Mouse (Mus musculus) embryo, embryonic 11 days (tissue): ENCODE measurements around the gene Glce.
A peak's percentile ranks its signal among the peaks of the same experiment; 100 is the strongest.

ENCODE experiments used
- DNase-seq: peaks from one replicate; pipeline ENCODE4 v3.0.0-alpha.2; 2015

Gene Glce

DNA sequence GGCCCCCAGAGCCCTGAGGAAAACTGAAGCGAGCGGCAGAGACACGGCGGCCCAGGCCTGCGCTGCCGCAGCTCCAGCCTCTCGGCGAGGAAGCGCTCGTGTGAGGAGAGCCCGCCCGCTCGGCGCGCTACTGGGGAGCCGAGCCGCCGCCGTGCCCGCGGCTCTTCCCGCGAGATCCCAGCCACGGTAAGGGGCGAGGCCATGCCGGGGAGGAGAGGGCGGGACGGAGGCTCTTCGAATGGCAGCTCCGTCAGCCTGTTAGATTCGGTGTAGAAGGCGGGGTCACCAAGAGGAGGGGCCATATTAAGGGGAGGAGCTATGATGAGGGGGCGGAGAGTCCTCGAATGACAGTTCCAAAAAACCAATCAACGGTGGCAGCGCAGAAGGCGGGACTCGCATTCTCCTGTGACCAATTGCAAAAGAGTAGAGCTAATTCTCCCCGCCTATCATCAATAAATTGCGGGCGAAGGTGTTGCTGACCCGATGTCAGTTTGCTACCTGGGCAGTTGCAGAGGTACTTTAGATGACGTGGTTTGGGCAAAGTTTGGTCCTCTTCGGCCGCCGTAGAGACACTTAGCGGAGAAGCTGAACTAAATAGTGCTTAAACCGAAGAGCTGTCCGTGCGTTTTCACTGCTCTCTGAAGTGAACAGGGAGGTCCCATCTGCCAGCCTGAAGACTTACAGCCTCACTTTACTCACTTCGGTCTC lies at the start of gene Glce:
Glce (minus strand) TSS at position 148 of the 708 bp plus-strand sequence.
- peak; percentile 97 for DNase-seq

DNA sequence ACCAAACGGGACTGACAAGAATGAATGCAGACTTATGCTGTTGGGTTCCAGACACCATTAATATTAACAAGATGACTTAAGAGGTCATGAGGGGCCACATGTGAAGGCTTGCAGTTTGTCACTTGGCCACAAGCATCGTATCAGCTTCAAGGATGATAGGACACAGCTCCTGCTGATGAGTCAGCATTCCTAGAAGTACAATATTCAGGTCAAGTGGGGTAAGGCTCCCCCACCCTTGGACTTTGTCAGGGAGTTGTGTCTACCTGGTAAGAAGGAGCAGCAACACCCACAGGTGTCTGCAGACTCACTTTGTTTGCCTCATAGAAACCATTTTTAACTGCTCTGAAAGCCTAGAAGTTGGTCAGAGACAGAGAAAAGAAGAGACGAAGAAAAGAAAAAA lies 49.8 kb upstream of the Glce start:
- no peak for DNase-seq

DNA sequence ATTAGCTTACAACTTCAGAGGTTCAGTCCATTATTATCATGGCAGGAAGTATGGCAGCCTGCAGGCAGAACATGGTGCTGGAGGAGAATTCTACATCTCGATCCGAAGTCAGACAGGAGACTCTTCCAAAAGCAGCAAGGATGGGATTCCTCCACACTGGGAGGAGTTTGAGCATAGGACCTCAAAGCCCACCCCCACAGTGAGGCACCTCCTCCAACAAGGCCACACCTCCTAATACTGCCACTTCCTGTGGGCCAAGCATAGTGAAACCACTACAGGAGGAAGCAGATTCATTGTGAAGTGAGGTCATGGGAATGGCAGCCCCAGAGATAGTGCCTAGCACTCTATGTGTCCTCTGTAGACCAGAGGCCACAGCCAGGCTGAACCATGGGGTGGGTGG lies 48.5 kb upstream of the Glce start:
- DNase-seq = no peak

DNA sequence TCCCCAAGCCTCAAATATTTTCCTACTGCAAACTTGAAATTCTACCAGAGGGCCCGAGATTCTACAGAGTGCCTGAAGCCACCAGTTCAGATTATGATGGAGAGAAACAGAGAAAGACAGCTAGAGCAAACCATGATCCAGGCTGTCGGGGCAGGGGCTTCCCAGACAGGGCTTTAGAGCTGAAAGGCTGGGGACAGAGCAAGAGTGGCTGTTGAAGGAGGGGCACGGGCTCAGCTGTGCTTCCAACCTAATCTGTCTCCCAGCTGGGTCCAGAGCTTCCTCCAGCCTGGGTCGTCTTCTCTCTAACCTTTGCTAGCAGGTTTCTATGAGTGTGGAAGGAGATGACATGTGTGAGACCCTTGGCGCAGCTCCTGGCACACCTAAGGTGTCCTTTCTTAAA lies 44.2 kb upstream of the Glce start:
- DNase-seq = no peak

DNA sequence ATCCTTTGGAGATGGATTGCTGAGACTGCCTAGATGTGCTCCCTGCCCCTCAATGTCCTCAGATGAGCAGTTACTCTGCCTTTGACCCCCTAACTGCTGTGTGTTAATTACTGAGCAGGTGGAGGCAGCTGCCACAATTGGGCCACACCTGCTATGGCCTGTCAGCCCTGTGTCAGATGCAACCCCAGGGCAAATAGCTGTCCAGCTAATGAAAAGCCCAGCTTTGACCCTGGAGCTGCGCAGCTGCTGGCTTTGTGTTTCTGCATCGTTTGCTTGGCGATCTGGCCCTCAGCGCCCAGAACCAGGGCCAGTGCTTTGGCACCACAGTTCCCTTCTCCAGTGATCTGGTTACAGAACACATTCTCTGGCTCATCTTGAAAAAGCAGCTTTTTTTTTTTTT lies 43.7 kb upstream of the Glce start:
- peak; percentile 57 for DNase-seq

DNA sequence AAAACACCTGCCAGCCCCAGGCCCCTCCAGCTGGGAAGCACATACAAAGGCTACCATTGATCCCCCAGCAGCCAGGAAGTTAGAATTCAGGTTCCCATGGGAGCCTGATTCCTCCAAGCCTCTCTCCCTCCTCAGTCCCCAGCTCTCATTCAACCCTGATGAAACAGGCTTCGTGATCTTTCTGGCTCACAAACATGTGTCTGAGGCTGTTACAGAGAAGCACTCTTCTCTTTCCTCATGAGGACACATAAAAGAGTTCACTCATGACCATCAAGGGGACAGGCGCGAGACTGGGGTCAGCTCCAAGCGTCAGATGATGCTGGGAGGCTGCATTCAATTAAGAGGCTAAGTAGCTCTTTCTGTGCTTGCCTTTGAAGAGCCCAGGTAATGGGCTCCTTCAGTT lies 40.4 kb upstream of the Glce start:
- DNase-seq = peak; percentile 77

DNA sequence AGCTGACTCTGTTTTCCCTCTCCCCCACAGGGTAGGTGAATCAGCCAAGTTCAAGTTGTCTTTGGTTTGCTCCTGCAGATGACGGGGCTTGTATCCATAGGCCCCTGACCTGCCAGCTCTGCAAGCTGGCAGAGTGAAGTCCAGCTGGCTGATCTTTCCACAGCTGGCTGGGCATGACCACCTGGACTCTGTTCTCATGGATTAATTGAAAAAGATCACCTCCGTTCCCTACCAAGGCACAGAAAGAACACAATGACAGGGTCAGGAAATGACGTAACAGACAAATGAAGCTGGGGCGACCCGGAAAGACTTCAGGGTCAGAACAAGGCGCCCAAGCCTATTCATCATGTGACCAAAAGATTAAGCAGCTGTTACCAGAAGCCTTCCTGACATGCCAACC lies 38.3 kb upstream of the Glce start:
- no peak for DNase-seq

DNA sequence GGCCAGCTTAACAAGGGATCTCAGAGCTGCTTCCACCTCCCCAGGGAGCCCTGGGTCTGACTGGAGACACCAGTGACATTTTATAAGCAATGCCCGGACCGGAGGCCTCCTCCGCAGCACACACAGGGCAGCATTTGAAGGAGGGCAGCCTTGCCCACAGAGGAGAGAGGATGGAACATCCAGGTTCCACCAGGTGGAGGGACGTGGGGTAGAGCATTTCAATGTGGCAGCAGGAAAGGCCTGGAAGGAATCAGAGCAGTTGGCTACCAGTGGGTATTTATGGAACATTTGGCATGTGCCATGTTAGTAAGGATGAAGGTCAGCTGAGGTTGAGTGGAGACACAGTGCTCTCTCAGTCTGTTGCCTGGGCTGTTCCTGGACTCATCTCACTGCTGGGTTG lies 36.3 kb upstream of the Glce start:
- DNase-seq = no peak

DNA sequence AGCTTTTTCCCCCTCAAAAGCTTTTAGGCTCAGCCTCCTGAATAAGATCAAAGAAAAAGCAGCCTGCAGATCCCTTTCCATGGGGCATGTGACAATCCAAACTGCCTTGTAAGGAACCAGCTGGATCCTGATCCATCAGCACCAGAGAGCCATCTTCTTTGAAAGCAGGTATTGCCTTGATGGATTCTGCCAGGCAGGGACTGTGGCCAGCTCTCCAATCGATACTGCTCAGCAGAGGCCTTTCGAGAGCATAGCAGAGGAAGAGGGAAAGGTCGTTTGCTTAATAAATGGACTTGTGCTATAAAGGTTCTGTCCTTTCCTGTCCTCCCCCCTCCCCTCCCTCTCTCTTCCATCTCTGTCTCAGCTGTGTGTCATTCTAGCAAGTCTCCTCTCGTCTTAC lies 33.4 kb upstream of the Glce start:
- DNase-seq = no peak

DNA sequence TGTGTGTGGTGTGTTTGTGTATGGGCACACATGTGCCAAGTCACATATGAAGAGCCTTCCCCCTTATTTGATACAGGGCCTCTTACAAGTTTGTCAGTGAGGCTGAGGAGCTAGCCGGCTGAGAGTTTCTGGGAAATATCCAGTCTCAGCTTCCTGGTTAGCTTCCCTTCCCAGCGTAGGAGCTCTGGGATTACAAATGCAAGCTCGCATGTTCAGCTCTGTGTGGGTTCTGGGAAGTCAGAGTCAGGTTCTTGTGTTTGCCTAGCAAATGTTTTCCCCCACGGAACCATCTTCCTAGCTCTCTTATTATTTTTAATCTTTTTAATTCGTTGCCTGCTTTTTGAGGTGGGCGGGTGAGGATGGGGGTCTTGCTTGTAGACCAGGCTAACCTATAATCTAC lies 32.9 kb upstream of the Glce start:
- no peak for DNase-seq

DNA sequence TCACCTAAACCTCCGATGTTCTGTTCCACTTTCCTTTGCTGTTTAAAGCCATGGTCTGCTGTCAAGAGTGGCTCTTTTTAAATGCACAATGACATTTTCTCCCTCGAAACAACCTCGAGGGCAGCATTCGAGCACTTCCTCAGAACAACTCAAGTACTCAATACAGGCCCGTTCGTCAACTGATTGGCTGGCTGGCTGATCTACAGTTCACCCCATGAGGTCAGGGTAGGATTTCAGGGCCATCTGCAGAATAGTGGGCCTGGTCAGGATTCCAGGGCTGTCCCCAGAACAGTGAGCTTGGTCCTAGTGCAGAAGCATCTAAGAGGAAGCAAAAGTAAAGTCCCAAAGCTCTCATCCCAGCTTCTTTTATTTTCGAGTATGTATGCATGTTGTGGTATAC lies 32.5 kb upstream of the Glce start:
- DNase-seq = no peak

DNA sequence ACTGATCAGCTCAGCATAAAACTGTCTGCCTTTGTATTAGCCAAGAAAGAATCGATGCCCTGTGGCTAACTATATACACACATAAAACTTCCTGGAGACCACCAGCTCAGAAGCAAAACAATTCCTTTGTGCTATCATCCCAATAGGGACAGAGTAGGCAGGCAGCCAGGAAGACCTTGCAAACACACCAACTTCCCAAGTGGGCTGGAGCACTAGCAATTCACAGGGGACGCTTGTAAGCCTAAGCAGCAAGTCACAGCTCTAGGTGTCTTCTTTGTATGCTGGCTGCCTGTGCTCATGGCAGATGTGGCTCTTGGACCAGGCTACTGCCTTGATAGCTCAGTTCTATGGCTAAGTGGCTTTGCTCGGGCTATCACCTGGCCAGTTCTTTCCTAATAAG lies 32.1 kb upstream of the Glce start:
- no peak for DNase-seq

DNA sequence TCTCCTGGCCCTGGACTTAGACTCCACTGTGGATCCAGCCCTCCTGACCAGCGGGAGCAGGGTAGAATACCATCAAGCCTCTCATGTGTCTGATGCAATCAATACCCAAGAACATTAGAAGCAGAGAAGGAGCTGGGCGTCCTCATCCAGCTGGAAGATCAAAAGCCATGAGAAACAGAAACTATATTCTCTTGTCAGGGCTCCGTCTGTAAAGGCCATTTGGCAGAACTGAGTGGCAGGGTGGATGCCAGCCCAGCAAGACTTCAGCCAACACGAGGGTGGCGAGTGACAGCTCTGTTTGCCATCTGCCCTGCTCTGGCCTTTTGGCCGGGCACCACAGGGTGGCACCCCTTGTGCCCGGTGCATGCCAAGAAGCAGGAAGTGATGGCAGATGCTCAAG lies 30.8 kb upstream of the Glce start:
- no peak for DNase-seq

DNA sequence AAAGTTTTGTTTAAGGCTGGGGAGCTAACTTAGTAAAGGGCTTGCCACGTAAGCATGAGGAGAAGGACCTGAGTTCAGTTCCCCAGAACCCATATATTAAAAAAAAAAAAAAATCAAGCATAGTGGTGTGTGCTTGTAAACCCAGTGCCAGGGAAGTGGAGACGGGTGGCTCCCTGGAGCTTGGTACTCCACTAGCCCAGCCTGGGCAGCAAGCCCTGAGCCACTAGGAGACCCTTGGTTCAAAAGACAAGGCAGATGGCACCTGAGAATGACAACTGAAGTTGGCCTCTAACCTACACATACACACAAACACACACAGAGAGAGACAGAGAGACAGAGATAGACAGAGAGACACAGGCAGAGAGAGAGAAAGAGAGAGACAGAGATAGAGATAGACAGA lies 30.1 kb upstream of the Glce start:
- DNase-seq = no peak

DNA sequence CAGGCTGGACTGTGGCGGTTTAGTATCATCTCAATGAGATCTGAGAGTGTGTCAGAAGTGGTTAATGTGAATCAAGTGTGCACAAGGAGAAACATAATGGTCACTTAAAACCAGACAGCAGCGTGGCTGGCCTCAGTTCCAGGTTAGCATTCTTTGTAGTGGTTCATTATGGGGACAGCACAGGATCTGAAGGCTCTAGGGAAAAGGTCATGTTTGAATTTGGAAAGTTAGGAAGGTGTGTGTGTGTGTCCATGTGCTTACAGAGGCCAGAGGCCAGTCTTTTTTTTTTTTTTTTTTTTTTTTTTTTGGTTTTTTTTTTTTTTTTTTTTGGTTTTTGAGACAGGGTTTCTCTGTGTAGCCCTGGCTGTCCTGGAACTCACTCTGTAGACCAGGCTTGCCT lies 22.7 kb upstream of the Glce start:
- no peak for DNase-seq

DNA sequence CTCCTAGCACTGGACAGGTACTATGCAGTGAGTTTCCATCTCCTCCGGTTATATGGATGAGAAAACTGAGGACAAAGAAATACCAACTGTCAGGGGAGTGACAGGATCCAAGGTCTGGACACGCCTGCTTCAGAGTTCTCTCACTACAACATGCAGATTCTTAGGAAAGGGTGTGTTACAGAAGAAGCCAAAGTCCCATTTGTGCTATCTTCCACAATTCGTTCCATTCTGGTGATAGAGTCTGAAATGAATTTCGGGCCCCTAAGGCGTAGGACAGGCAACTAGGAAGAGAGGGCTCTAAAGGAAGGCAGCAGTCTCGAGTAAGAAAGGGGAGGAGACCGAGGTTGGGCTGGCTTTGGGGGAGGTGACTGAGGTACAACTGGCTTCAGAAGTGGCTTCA lies 21.0 kb upstream of the Glce start:
- no peak for DNase-seq

DNA sequence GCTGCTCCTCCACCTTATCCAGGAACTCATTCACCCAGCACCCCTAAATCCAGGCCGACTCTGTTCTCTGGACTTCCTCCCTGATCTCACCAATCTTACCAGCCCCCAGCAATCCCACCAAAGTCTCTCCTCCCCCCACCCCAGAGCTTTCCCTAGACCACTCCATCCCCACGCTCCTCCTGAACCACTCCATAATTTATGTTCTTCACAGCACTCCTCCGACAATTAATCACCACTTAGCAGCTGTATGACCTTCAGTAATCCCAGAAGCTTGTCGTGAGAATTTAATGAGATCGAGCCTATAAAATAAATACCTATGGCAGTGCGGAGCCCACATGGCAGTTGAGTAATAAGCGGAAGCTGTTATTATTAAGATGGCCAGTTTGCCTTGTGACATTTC lies 16.6 kb upstream of the Glce start:
- DNase-seq = no peak

DNA sequence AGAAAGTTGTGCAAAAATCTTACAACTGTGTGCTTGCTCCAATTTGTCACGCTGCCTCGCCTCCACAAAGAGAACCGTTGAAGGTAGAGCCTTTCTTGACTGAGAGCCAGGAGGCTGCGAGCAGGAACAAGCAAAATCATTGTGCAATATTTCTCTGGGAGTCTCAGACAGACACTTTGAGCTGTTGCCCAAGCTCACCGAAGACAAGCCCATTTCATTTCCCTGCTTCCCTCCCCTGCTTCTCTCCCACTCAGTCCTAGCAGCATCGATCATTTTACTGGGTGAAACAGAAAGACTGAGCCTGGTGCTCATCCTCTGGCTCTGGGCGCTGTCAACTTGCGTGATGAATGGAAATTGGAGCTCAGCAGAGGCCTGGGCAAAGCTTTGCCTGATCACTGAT lies 14.8 kb upstream of the Glce start:
- peak; percentile 26 for DNase-seq

DNA sequence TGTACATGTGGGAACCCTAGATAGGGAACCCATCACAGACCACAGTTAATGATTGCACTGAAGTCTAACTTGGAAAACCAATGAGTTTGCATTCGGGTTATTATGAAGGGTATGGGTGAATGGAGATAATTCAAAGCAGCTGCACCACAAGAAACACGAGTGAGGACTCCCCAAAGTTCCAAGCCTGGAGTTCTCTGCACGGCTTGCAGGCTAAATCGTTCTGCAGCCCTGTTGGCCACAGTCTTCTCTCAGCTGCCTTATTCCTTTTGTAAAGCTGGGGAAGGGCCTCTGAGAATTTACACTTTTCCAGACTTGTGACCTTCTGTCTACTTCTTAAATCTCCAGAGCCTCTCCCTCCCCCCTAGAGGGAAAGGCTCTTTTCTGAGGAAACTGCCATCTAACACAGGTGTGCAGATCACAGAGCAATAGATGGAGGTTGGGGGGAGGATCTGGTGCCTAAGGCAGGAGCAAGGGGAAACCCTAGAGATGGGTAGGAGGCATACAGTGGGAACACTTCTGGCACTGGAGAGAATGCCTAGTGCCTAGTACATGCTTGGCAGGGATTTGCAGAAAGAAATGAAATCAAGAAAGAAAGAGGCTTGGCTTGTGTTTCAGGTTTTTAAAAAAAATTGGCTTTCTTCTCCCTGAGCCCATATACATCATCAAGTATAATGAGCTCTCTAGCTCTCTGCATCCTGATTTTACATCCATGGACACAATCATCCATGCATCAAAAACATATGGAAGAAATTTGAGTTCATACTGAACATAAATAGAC lies 9.7 kb upstream of the Glce start:
- no peak for DNase-seq

DNA sequence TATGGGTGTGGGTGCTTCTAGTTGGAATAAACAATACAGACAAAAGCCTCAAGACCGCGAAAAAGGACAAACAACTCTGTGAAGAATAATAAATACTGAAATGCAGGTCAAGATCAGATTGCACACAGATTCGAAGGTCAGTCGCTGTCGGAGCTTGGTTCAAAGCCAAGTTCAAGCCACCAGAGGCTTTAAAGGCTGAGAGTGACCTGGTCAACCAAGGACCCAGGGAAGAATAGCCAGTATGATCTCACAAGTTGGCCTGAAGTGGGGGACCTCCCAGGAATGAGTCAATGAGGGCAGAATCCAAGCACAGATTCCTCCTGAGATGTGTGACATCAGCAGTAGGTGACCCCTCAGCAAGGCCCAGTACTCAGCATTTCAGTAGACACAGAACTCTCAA lies 8.3 kb upstream of the Glce start:
- no peak for DNase-seq

DNA sequence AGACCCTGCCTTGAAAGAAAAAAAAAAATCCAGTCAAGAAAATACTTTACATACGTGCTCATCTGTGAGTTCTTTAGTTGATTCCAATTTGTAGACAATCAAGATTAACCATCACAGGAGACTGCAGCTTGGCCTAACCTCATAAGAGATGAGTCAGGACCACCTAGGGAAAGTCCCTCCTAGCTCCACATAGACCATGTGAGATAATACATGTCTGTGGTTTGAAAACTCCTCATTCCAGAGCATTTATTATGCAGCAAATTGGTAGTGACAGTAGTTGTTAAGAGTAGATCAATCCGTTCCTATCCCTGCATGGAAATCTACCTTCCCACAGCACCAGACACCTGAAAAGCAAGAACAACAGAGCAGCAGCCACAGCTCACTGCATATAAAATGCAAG lies 5.6 kb upstream of the Glce start:
- no peak for DNase-seq

DNA sequence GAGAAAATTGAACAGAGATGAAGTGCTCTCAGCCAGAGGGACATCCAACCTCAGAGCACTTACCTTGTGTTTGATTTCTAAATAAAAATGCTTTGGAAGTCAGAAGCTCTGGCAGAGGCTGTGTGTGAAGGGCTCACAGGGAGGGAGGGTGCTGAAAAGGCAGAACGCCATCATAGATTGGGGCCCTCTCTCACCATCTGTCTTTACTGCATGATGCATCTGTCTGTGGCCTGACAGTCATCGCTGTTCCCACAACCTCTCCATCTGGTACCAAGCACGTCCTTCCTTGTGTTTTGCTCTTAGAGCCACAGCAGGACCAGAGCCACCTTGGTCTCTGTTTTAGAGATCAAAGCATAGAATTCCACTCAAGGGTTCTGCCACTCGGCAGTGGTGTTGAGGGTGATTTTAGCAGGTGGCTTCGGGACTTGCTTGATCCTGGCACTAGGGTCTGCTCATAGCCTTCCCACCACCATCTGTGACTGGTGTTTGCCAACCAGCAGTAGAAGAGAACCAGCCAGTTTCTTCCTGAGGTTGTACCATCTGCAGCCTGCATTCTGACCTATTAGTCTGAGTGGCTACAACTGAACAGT lies 3.6 kb upstream of the Glce start:
- DNase-seq = no peak

DNA sequence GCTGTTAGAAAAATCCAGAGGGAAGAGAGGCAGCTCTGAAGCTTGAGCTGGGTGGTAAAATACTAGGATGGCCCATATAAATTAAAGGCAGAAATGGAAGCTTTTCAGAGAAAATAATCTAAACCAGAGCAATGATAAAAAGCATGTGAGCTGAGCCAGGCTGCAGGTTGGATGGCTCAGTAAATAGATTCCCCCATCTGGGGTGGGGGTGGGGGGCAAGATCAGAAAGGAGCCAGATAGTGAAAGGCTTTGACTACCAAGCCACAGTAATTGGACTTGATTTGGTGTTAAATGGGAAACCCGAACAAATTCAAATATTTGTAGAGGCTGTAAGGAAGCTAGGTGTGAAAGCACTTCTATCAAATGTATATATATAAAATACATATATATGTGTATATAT lies 1.8 kb upstream of the Glce start:
- DNase-seq = no peak

DNA sequence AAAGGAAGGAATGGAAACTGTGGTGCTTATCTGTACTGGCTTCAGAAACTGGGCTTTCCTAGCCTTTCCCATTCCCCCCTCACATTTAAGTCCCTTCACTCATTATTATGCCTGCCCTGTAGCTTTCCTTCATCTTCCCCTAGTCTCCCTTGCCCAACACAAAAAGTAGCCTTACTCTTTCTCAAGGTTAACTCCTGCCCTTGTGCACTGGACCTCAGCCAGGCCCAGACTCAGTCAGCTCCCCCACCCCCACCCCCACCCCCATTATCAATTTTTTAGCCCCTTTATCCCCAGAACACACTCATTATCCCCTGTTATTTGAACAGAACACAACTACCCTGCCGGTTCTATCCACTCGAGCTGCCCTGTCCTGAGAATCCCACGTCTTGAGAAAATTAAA lies 1.0 kb upstream of the Glce start:
- no peak for DNase-seq
